Mouse (Mus musculus): ENCODE measurements around the gene Foxk1.

GRCm38 (mm10) chr5:142468375-142468774, 67.1 kb downstream of the Foxk1 start:
- TF ChIP-seq POLR2A (IDR thresholded peaks at IDR 0.05; ENCODE audit: extremely low read depth, insufficient read depth, low read length), result no peak
- no peak for TF ChIP-seq CTCF (IDR thresholded peaks at IDR 0.05; ENCODE audit: extremely low read depth, insufficient read depth, low read length)

Measured in cortical plate, adult 2 months (tissue).